Mouse (Mus musculus): ENCODE measurements around the gene Cacnb4. TPM values are rescaled to one million over a fixed set of nuclear protein-coding genes. Genes with fewer than 3 reads are reported as not detected.

Cacnb4 gene
- polyA plus RNA-seq, 1 experiment, result 0.68 TPM

GRCm38 (mm10) chr2:52455606-52456479, 220.8 kb downstream of the Cacnb4 start:
- Histone ChIP-seq H3K27me3 (ENCODE audit: control insufficient read depth, insufficient read depth, low read length) (no peaks in the 10 kb centered on the region), H3K36me3 (ENCODE audit: control insufficient read depth, insufficient read depth, low read length) (no peaks in the 10 kb centered on the region), H3K4me1 (ENCODE audit: control insufficient read depth, insufficient read depth, low read length) (no peaks in the 10 kb centered on the region), H3K27ac (ENCODE audit: control insufficient read depth, insufficient read depth, low read depth, low read length) (no peak overlapping the region), H3K4me3 (ENCODE audit: control insufficient read depth, low read depth, low read length) (no peak overlapping the region)
- TF ChIP-seq POLR2A (IDR thresholded peaks at IDR 0.05; ENCODE audit: control insufficient read depth, low read depth, low read length), result no peak
- TF ChIP-seq CTCF (IDR thresholded peaks at IDR 0.05; ENCODE audit: control insufficient read depth, insufficient read depth, insufficient replicate concordance, low read depth, low read length), result no peak

- TF ChIP-seq POLR2A (IDR thresholded peaks at IDR 0.05; ENCODE audit: control insufficient read depth, low read depth, low read length), result no peak
- no peak for TF ChIP-seq CTCF (IDR thresholded peaks at IDR 0.05; ENCODE audit: control insufficient read depth, insufficient read depth, insufficient replicate concordance, low read depth, low read length)
- no peaks in the 10 kb centered on the region for H3K36me3 ChIP-seq (ENCODE audit: control insufficient read depth, insufficient read depth, low read length)
- H3K27ac ChIP-seq (ENCODE audit: control insufficient read depth, insufficient read depth, low read depth, low read length), result no peak overlapping the region
- H3K4me3 ChIP-seq (ENCODE audit: control insufficient read depth, low read depth, low read length), result no peak overlapping the region
- no peaks in the 10 kb centered on the region for H3K4me1 ChIP-seq (ENCODE audit: control insufficient read depth, insufficient read depth, low read length)
- H3K27me3 ChIP-seq (ENCODE audit: control insufficient read depth, insufficient read depth, low read length), result no peaks in the 10 kb centered on the region
Measured at GRCm38 (mm10) chr2:52449818-52450217, 226.8 kb downstream of the Cacnb4 start.

GRCm38 (mm10) chr2:52448916-52449315, 227.7 kb downstream of the Cacnb4 start:
- H3K27ac ChIP-seq (ENCODE audit: control insufficient read depth, insufficient read depth, low read depth, low read length), result no peak overlapping the region
- H3K4me3 ChIP-seq (ENCODE audit: control insufficient read depth, low read depth, low read length), result no peak overlapping the region

GRCm38 (mm10) chr2:52446648-52447047, 230.0 kb downstream of the Cacnb4 start:
- Histone ChIP-seq H3K27me3 (ENCODE audit: control insufficient read depth, insufficient read depth, low read length) (no peaks in the 10 kb centered on the region), H3K27ac (ENCODE audit: control insufficient read depth, insufficient read depth, low read depth, low read length) (no peak overlapping the region), H3K36me3 (ENCODE audit: control insufficient read depth, insufficient read depth, low read length) (no peaks in the 10 kb centered on the region), H3K4me1 (ENCODE audit: control insufficient read depth, insufficient read depth, low read length) (no peaks in the 10 kb centered on the region), H3K4me3 (ENCODE audit: control insufficient read depth, low read depth, low read length) (no peak overlapping the region)
- no peak for TF ChIP-seq POLR2A (IDR thresholded peaks at IDR 0.05; ENCODE audit: control insufficient read depth, low read depth, low read length)
- TF ChIP-seq CTCF (IDR thresholded peaks at IDR 0.05; ENCODE audit: control insufficient read depth, insufficient read depth, insufficient replicate concordance, low read depth, low read length), result no peak

More at GRCm38 (mm10) chr2:52448916-52449315, 227.7 kb downstream of the Cacnb4 start:
- no peaks in the 10 kb centered on the region for H3K4me1 ChIP-seq (ENCODE audit: control insufficient read depth, insufficient read depth, low read length)
- no peaks in the 10 kb centered on the region for H3K36me3 ChIP-seq (ENCODE audit: control insufficient read depth, insufficient read depth, low read length)
- H3K27me3 ChIP-seq (ENCODE audit: control insufficient read depth, insufficient read depth, low read length), result no peaks in the 10 kb centered on the region
- TF ChIP-seq CTCF (IDR thresholded peaks at IDR 0.05; ENCODE audit: control insufficient read depth, insufficient read depth, insufficient replicate concordance, low read depth, low read length), result no peak
- TF ChIP-seq POLR2A (IDR thresholded peaks at IDR 0.05; ENCODE audit: control insufficient read depth, low read depth, low read length), result no peak

GRCm38 (mm10) chr2:52442125-52442524, 234.5 kb downstream of the Cacnb4 start:
- TF ChIP-seq POLR2A (IDR thresholded peaks at IDR 0.05; ENCODE audit: control insufficient read depth, low read depth, low read length), result no peak
- no peak for TF ChIP-seq CTCF (IDR thresholded peaks at IDR 0.05; ENCODE audit: control insufficient read depth, insufficient read depth, insufficient replicate concordance, low read depth, low read length)
- Histone ChIP-seq H3K27me3 (ENCODE audit: control insufficient read depth, insufficient read depth, low read length) (no peaks in the 10 kb centered on the region), H3K4me3 (ENCODE audit: control insufficient read depth, low read depth, low read length) (no peak overlapping the region), H3K27ac (ENCODE audit: control insufficient read depth, insufficient read depth, low read depth, low read length) (no peak overlapping the region), H3K36me3 (ENCODE audit: control insufficient read depth, insufficient read depth, low read length) (no peaks in the 10 kb centered on the region), H3K4me1 (ENCODE audit: control insufficient read depth, insufficient read depth, low read length) (no peaks in the 10 kb centered on the region; the same call in 1 of the 2 replicates)

GRCm38 (mm10) chr2:52440420-52441015, 236.1 kb downstream of the Cacnb4 start:
- Histone ChIP-seq H3K4me1 (ENCODE audit: control insufficient read depth, insufficient read depth, low read length) (no peaks in the 10 kb centered on the region; the same call in 1 of the 2 replicates), H3K4me3 (ENCODE audit: control insufficient read depth, low read depth, low read length) (no peak overlapping the region), H3K27ac (ENCODE audit: control insufficient read depth, insufficient read depth, low read depth, low read length) (no peak overlapping the region), H3K36me3 (ENCODE audit: control insufficient read depth, insufficient read depth, low read length) (no peaks in the 10 kb centered on the region), H3K27me3 (ENCODE audit: control insufficient read depth, insufficient read depth, low read length) (no peaks in the 10 kb centered on the region)
- TF ChIP-seq CTCF (IDR thresholded peaks at IDR 0.05; ENCODE audit: control insufficient read depth, insufficient read depth, insufficient replicate concordance, low read depth, low read length) (no peak), POLR2A (IDR thresholded peaks at IDR 0.05; ENCODE audit: control insufficient read depth, low read depth, low read length) (no peak)

GRCm38 (mm10) chr2:52438437-52438836, 238.2 kb downstream of the Cacnb4 start:
- Histone ChIP-seq H3K27me3 (ENCODE audit: control insufficient read depth, insufficient read depth, low read length) (no peaks in the 10 kb centered on the region), H3K27ac (ENCODE audit: control insufficient read depth, insufficient read depth, low read depth, low read length) (no peak overlapping the region), H3K4me1 (ENCODE audit: control insufficient read depth, insufficient read depth, low read length) (no peaks in the 10 kb centered on the region; the same call in 1 of the 2 replicates), H3K36me3 (ENCODE audit: control insufficient read depth, insufficient read depth, low read length) (no peaks in the 10 kb centered on the region), H3K4me3 (ENCODE audit: control insufficient read depth, low read depth, low read length) (no peak overlapping the region)
- TF ChIP-seq POLR2A (IDR thresholded peaks at IDR 0.05; ENCODE audit: control insufficient read depth, low read depth, low read length), result no peak
- TF ChIP-seq CTCF (IDR thresholded peaks at IDR 0.05; ENCODE audit: control insufficient read depth, insufficient read depth, insufficient replicate concordance, low read depth, low read length), result no peak
